Mouse (Mus musculus) layer of hippocampus, adult 2 months (tissue): Measurements from ENCODE around the gene Carm1. TPM values are rescaled to one million over a fixed set of nuclear protein-coding genes. Genes with fewer than 3 reads are reported as not detected.

Experiments
- DNase-seq, 2 experiments: peaks; one replicate each; pipeline ENCODE4 v3.0.0; 2022; ENCODE audit warnings: low spot score in 2 of 2
- H3K27ac ChIP-seq: fragments of 200-600 bp; 2 replicates; pipeline ENCODE4 v1.8.1; 2022
- H3K4me3 ChIP-seq: fragments of 200-600 bp; 2 replicates; pipeline ENCODE4 v1.8.1; 2022; ENCODE audit warnings: mild to moderate bottlenecking
- CTCF ChIP-seq: fragments of 200-600 bp; conservative IDR thresholded peaks from 2 replicates; pipeline ENCODE4 v1.8.1; 2022; ENCODE audit warnings: antibody characterized with exemption, mild to moderate bottlenecking, moderate library complexity
- total RNA-seq, 2 experiments: library from RNA; stranded (reverse); gene quantifications; 2 replicates each; pipeline ENCODE4 v1.2.3; 2021

Gene Carm1
- total RNA-seq, 2 experiments from 2014 or later: 75.9 to 85.6 TPM

- Histone ChIP-seq H3K27ac (peak overlapping the region; percentile 81), H3K4me3 (peak overlapping the region; percentile 56)
- DNase-seq: peak; percentile 99
- no peak; the same call in none of the 2 replicates for TF ChIP-seq CTCF
These were observed 542 bp upstream of the Carm1 start for GRCm38 (mm10) chr9:21545916-21546788.

- TF ChIP-seq CTCF: no peak; the same call in 1 of the 2 replicates
- H3K4me3 ChIP-seq: peak overlapping the region; percentile 74
- peak overlapping the region; percentile 97 for H3K27ac ChIP-seq
- DNase-seq: peak in 1 of 2 experiments; percentile 30
These were observed 614 bp downstream of the Carm1 start for GRCm38 (mm10) chr9:21547075-21547941.

GRCm38 (mm10) chr9:21551049-21551448 is 4.4 kb downstream of the Carm1 start:
- H3K27ac ChIP-seq: peak overlapping the region; percentile 28
- H3K4me3 ChIP-seq: no peak overlapping the region
- no peak for DNase-seq
- TF ChIP-seq CTCF: no peak

- H3K27ac ChIP-seq: no peak overlapping the region
- DNase-seq: no peak
- no peak for TF ChIP-seq CTCF
- H3K4me3 ChIP-seq: no peak overlapping the region
These were observed 7.0 kb downstream of the Carm1 start for GRCm38 (mm10) chr9:21553607-21554273.

- Histone ChIP-seq H3K4me3 (no peak overlapping the region), H3K27ac (no peak overlapping the region)
- no peak for DNase-seq
- TF ChIP-seq CTCF: peak; percentile 40; the same call in 1 of the 2 replicates
These were observed 8.6 kb downstream of the Carm1 start for GRCm38 (mm10) chr9:21555198-21555742.

GRCm38 (mm10) chr9:21556996-21557395 is 10.3 kb downstream of the Carm1 start:
- Histone ChIP-seq H3K27ac (no peak overlapping the region), H3K4me3 (no peak overlapping the region)
- TF ChIP-seq CTCF: no peak
- no peak for DNase-seq

- Histone ChIP-seq H3K27ac (no peak overlapping the region), H3K4me3 (no peak overlapping the region)
- no peak for DNase-seq
- TF ChIP-seq CTCF: no peak
These were observed 10.9 kb downstream of the Carm1 start for GRCm38 (mm10) chr9:21557556-21557955.

GRCm38 (mm10) chr9:21558366-21558765 is 11.7 kb downstream of the Carm1 start:
- H3K4me3 ChIP-seq: no peak overlapping the region
- H3K27ac ChIP-seq: no peak overlapping the region
- DNase-seq: no peak
- TF ChIP-seq CTCF: no peak

- no peak overlapping the region for H3K4me3 ChIP-seq
- DNase-seq: no peak
- H3K27ac ChIP-seq: no peak overlapping the region
- no peak for TF ChIP-seq CTCF
These were observed 12.5 kb downstream of the Carm1 start for GRCm38 (mm10) chr9:21559151-21559550.

- no peak for TF ChIP-seq CTCF
- DNase-seq: no peak
- Histone ChIP-seq H3K27ac (no peak overlapping the region), H3K4me3 (no peak overlapping the region)
These were observed 17.7 kb downstream of the Carm1 start for GRCm38 (mm10) chr9:21564420-21564819.

GRCm38 (mm10) chr9:21565004-21565586 is 18.4 kb downstream of the Carm1 start:
- Histone ChIP-seq H3K4me3 (no peak overlapping the region), H3K27ac (no peak overlapping the region)
- DNase-seq: no peak
- no peak for TF ChIP-seq CTCF

- TF ChIP-seq CTCF: no peak
- Histone ChIP-seq H3K4me3 (no peak overlapping the region), H3K27ac (peak overlapping the region; percentile 46; the same call in 1 of the 2 replicates)
- no peak for DNase-seq
These were observed 19.8 kb downstream of the Carm1 start for GRCm38 (mm10) chr9:21566538-21566937.
